Mouse (Mus musculus) retina, embryonic 14.5 days (tissue): ENCODE data around the gene Etv6.

Source experiments
- DNase-seq: peaks from one replicate; pipeline ENCODE4 v3.0.0-alpha.2; 2015; ENCODE audit warnings: low spot score

Gene Etv6

GRCm38 (mm10) chr6:134142700-134143099 is 107.2 kb downstream of the Etv6 start:
- DNase-seq: no peak

GRCm38 (mm10) chr6:134143649-134144097 is 108.2 kb downstream of the Etv6 start:
- no peak for DNase-seq

- no peak for DNase-seq
Measured at GRCm38 (mm10) chr6:134144231-134145130, 109.0 kb downstream of the Etv6 start.

- DNase-seq: no peak
Measured at GRCm38 (mm10) chr6:134147596-134148442, 112.3 kb downstream of the Etv6 start.

- DNase-seq: peak; percentile 47
Measured at GRCm38 (mm10) chr6:134148443-134148942, 113.0 kb downstream of the Etv6 start.

GRCm38 (mm10) chr6:134149606-134150005 is 114.1 kb downstream of the Etv6 start:
- DNase-seq: no peak

GRCm38 (mm10) chr6:134151022-134151680 is 115.7 kb downstream of the Etv6 start:
- no peak for DNase-seq

GRCm38 (mm10) chr6:134151853-134152505 is 116.5 kb downstream of the Etv6 start:
- no peak for DNase-seq

GRCm38 (mm10) chr6:134152539-134152938 is 117.0 kb downstream of the Etv6 start:
- DNase-seq: no peak

- DNase-seq: no peak
Measured at GRCm38 (mm10) chr6:134154746-134155145, 119.2 kb downstream of the Etv6 start.

- no peak for DNase-seq
Measured at GRCm38 (mm10) chr6:134155900-134156623, 120.6 kb downstream of the Etv6 start.

- DNase-seq: peak; percentile 58
Measured at GRCm38 (mm10) chr6:134157533-134158115, 122.1 kb downstream of the Etv6 start.

- DNase-seq: no peak
Measured at GRCm38 (mm10) chr6:134158201-134158600, 122.7 kb downstream of the Etv6 start.

GRCm38 (mm10) chr6:134159672-134160071 is 124.2 kb downstream of the Etv6 start:
- no peak for DNase-seq

GRCm38 (mm10) chr6:134161040-134161439 is 125.5 kb downstream of the Etv6 start:
- no peak for DNase-seq

- DNase-seq: no peak
Measured at GRCm38 (mm10) chr6:134163346-134163745, 127.8 kb downstream of the Etv6 start.

- no peak for DNase-seq
Measured at GRCm38 (mm10) chr6:134164356-134164755, 128.9 kb downstream of the Etv6 start.

GRCm38 (mm10) chr6:134165012-134165411 is 129.5 kb downstream of the Etv6 start:
- DNase-seq: no peak

- DNase-seq: no peak
Measured at GRCm38 (mm10) chr6:134167963-134168362, 132.5 kb downstream of the Etv6 start.

- DNase-seq: no peak
Measured at GRCm38 (mm10) chr6:134168799-134169198, 133.3 kb downstream of the Etv6 start.
